Mouse (Mus musculus) hindlimb bud, embryonic 11.5 days (tissue): ENCODE measurements at regions not wholly inside any gene's neighbourhood (a gene's known extent, or its start where the extent isn't known, plus 50 kb on each side); places are given as distances from the start of the nearest gene placed in this dataset.

Source experiments
- DNase-seq: peaks from one replicate; pipeline ENCODE4 v3.0.0-alpha.2; 2012; ENCODE audit warnings: low read depth, low spot score; ENCODE audit errors: extremely low spot score

GRCm38 (mm10) chr16:76183556-76183955 lies 161.5 kb upstream of the Samsn1 start:
- DNase-seq: no peak

GRCm38 (mm10) chr16:76183105-76183504 lies 161.0 kb upstream of the Samsn1 start:
- DNase-seq: no peak

GRCm38 (mm10) chr16:76181596-76181995 lies 159.5 kb upstream of the Samsn1 start:
- DNase-seq: no peak

- DNase-seq: no peak
These were observed 145.6 kb upstream of the Samsn1 start for GRCm38 (mm10) chr16:76167651-76168050.

- no peak for DNase-seq
These were observed 138.8 kb upstream of the Samsn1 start for GRCm38 (mm10) chr16:76160879-76161278.

GRCm38 (mm10) chr16:76158585-76158984 lies 136.5 kb upstream of the Samsn1 start:
- no peak for DNase-seq

GRCm38 (mm10) chr16:76153766-76154525 lies 131.9 kb upstream of the Samsn1 start:
- no peak for DNase-seq

GRCm38 (mm10) chr16:76149581-76149980 lies 127.5 kb upstream of the Samsn1 start:
- DNase-seq: no peak

- DNase-seq: no peak
These were observed 111.8 kb upstream of the Samsn1 start for GRCm38 (mm10) chr16:76133892-76134291.

- DNase-seq: no peak
These were observed 108.4 kb upstream of the Samsn1 start for GRCm38 (mm10) chr16:76130486-76130885.

- DNase-seq: peak; percentile 20
These were observed 107.9 kb upstream of the Samsn1 start for GRCm38 (mm10) chr16:76129982-76130381.

- DNase-seq: no peak
These were observed 100.9 kb upstream of the Samsn1 start for GRCm38 (mm10) chr16:76123021-76123384.

- no peak for DNase-seq
These were observed 100.3 kb upstream of the Samsn1 start for GRCm38 (mm10) chr16:76122172-76123020.

- DNase-seq: no peak
These were observed 98.6 kb upstream of the Samsn1 start for GRCm38 (mm10) chr16:76120712-76121111.

- no peak for DNase-seq
These were observed 88.3 kb upstream of the Samsn1 start for GRCm38 (mm10) chr16:76110383-76110782.

- DNase-seq: no peak
These were observed 86.4 kb upstream of the Samsn1 start for GRCm38 (mm10) chr16:76108464-76108863.

- DNase-seq: no peak
These were observed 82.6 kb upstream of the Samsn1 start for GRCm38 (mm10) chr16:76104673-76105072.

GRCm38 (mm10) chr16:76101773-76102172 lies 79.7 kb upstream of the Samsn1 start:
- DNase-seq: no peak

GRCm38 (mm10) chr16:76097808-76098207 lies 75.7 kb upstream of the Samsn1 start:
- DNase-seq: no peak

- no peak for DNase-seq
These were observed 74.3 kb upstream of the Samsn1 start for GRCm38 (mm10) chr16:76096363-76096762.

GRCm38 (mm10) chr16:76085363-76085762 lies 63.3 kb upstream of the Samsn1 start:
- no peak for DNase-seq

GRCm38 (mm10) chr16:76082465-76082864 lies 60.4 kb upstream of the Samsn1 start:
- no peak for DNase-seq
